Mouse (Mus musculus) heart, postnatal 0 days (tissue): ENCODE measurements around the gene Sertad3. TPM values are rescaled to one million over a fixed set of nuclear protein-coding genes. Genes with fewer than 3 reads are reported as not detected.

Source experiments
- ATAC-seq: fragments of 200-750 bp; cut with Nextera tagmentation; 2 replicates; pipeline ENCODE4 v1.8.0; 2017; ENCODE audit warnings: low read depth, moderate number of reproducible peaks, moderate library complexity; ENCODE audit not compliant: insufficient read depth
- DNase-seq: peaks from one replicate; pipeline ENCODE4 v3.0.0-alpha.2; 2016; ENCODE audit warnings: low spot score
- H3K27ac ChIP-seq: fragments of 300-500 bp; sonication (generic); 2 replicates; pipeline ENCODE4 v1.5.1; 2014; ENCODE audit warnings: low read depth, mild to moderate bottlenecking
- H3K27me3 ChIP-seq: fragments of 300-500 bp; sonication (generic); 2 replicates; pipeline ENCODE4 v1.6.1; 2014; ENCODE audit warnings: low read length, mixed read lengths; ENCODE audit not compliant: control insufficient read depth, insufficient read depth
- H3K36me3 ChIP-seq: fragments of 300-500 bp; sonication (generic); replicated peaks from 2 replicates; pipeline ENCODE4 v1.6.1; 2014; ENCODE audit warnings: low read length, mixed read lengths; ENCODE audit not compliant: control insufficient read depth, insufficient read depth
- H3K4me1 ChIP-seq: fragments of 300-500 bp; sonication (generic); 2 replicates; pipeline ENCODE4 v1.6.1; 2014; ENCODE audit warnings: antibody characterized with exemption; ENCODE audit not compliant: control insufficient read depth, insufficient read depth
- H3K4me2 ChIP-seq: fragments of 300-500 bp; sonication (generic); 2 replicates; pipeline ENCODE4 v1.6.1; 2014; ENCODE audit warnings: low read depth, mild to moderate bottlenecking, low read length, moderate library complexity
- H3K4me3 ChIP-seq: fragments of 300-500 bp; sonication (generic); 2 replicates; pipeline ENCODE4 v1.5.1; 2014; ENCODE audit warnings: low read depth, low read length
- H3K9ac ChIP-seq: fragments of 300-500 bp; sonication (generic); replicated peaks from 2 replicates; pipeline ENCODE4 v1.6.1; 2014; ENCODE audit warnings: low read depth, low read length, mixed read lengths
- H3K9me3 ChIP-seq: fragments of 300-500 bp; sonication (generic); replicated peaks from 2 replicates; pipeline ENCODE4 v1.6.1; 2016; ENCODE audit warnings: low read length; ENCODE audit not compliant: control insufficient read depth
- CTCF ChIP-seq: IDR thresholded peaks from 2 replicates; pipeline ENCODE4 v1.5.1; 2016; ENCODE audit warnings: antibody characterized with exemption, control low read depth, low read depth
- EP300 ChIP-seq: IDR thresholded peaks from 2 replicates; pipeline ENCODE4 v1.6.1; 2016; ENCODE audit warnings: antibody characterized with exemption, low read depth
- WGBS: fragments of 180-500 bp; shearing (Covaris S2); extraction: QIAGEN DNeasy Blood & Tissue Kit; methylation state at CpG from one replicate; pipeline ENCODE4 v1.1.7; 2014; 5-methylcytosine and 5-hydroxymethylcytosine counted together
- polyA plus RNA-seq: library from polyadenylated mRNA; unstranded; fragments of >200 nt; fragmentation: Nextera tagmentation; extraction: Ambion mirVana; gene quantifications from 2 replicates; pipeline ENCODE4 v1.2.1, GENCODE M21; 2015
- total RNA-seq: library from RNA; depleted of rRNA; stranded (reverse); fragments of >200 nt; gene quantifications from 2 replicates; pipeline ENCODE4 v1.2.3, GENCODE M21; 2014; ENCODE audit warnings: low replicate concordance

Sertad3 gene
- total and polyA plus RNA-seq, 2 experiments from 2014 or later = 11.4 to 16.9 TPM

- Histone ChIP-seq H3K4me2 (no peak overlapping the region), H3K4me3 (no peak overlapping the region), H3K36me3 (peaks cover 22% of the 10 kb centered on the region), H3K9ac (no peak overlapping the region), H3K27ac (peak overlapping the region; percentile 28), H3K9me3 (no peaks in the 10 kb centered on the region), H3K27me3 (no peaks in the 10 kb centered on the region), H3K4me1 (peaks cover 12% of the 10 kb centered on the region; the same call in 1 of the 2 replicates)
- DNase-seq = no peak
- ATAC-seq = no peak
- TF ChIP-seq CTCF = no peak
- TF ChIP-seq EP300 = no peak
- 72% methylated on average over 14 of the region's 14 CpGs for WGBS
These were observed 2.6 kb downstream of the Sertad3 start for GRCm38 (mm10) chr7:27476098-27476635.

GRCm38 (mm10) chr7:27478561-27478960 is 5.0 kb downstream of the Sertad3 start:
- DNase-seq (no peak), ATAC-seq (no peak)
- Histone ChIP-seq H3K36me3 (peaks cover 22% of the 10 kb centered on the region), H3K4me2 (no peak overlapping the region), H3K9ac (no peak overlapping the region), H3K27ac (no peak overlapping the region), H3K9me3 (no peaks in the 10 kb centered on the region), H3K27me3 (no peaks in the 10 kb centered on the region), H3K4me3 (no peak overlapping the region), H3K4me1 (peaks cover 12% of the 10 kb centered on the region; the same call in 1 of the 2 replicates)
- TF ChIP-seq EP300 (no peak), CTCF (no peak)
- WGBS = 72% methylated on average over 7 of the region's 7 CpGs

- ATAC-seq = no peak
- 92% methylated on average over 1 of the region's 1 CpGs for WGBS
These were observed 6.2 kb downstream of the Sertad3 start for GRCm38 (mm10) chr7:27479750-27480149.

GRCm38 (mm10) chr7:27480506-27480905 is 6.9 kb downstream of the Sertad3 start:
- H3K4me2 ChIP-seq = no peak overlapping the region
- H3K9me3 ChIP-seq = no peaks in the 10 kb centered on the region
- TF ChIP-seq CTCF (no peak), EP300 (no peak)
- H3K36me3 ChIP-seq = peaks cover 22% of the 10 kb centered on the region
- 74% methylated on average over 3 of the region's 3 CpGs for WGBS
- H3K9ac ChIP-seq = no peak overlapping the region
- no peaks in the 10 kb centered on the region for H3K27me3 ChIP-seq
- H3K4me3 ChIP-seq = no peak overlapping the region
- ATAC-seq = no peak
- peaks cover 6% of the 10 kb centered on the region; the same call in 1 of the 2 replicates for H3K4me1 ChIP-seq
- DNase-seq = no peak
- H3K27ac ChIP-seq = peak overlapping the region; percentile 76

More at GRCm38 (mm10) chr7:27479750-27480149, 6.2 kb downstream of the Sertad3 start:
- Histone ChIP-seq H3K4me1 (peaks cover 12% of the 10 kb centered on the region; the same call in 1 of the 2 replicates), H3K9ac (no peak overlapping the region), H3K27ac (no peak overlapping the region), H3K27me3 (no peaks in the 10 kb centered on the region), H3K36me3 (peaks cover 22% of the 10 kb centered on the region), H3K4me3 (no peak overlapping the region), H3K9me3 (no peaks in the 10 kb centered on the region), H3K4me2 (no peak overlapping the region)
- DNase-seq = no peak
- no peak for TF ChIP-seq EP300
- TF ChIP-seq CTCF = no peak

- 16% methylated on average over 11 of the region's 11 CpGs for WGBS
- Histone ChIP-seq H3K4me1 (peaks cover 9% of the 10 kb centered on the region; the same call in 1 of the 2 replicates), H3K9ac (peak overlapping the region; percentile 27), H3K4me3 (peak overlapping the region; percentile 38), H3K27me3 (no peaks in the 10 kb centered on the region), H3K9me3 (no peaks in the 10 kb centered on the region), H3K4me2 (peak overlapping the region; percentile 65), H3K27ac (peak overlapping the region; percentile 76), H3K36me3 (peaks cover 22% of the 10 kb centered on the region)
- no peak for ATAC-seq
- no peak for DNase-seq
- TF ChIP-seq EP300 = no peak
- no peak for TF ChIP-seq CTCF
These were observed 7.5 kb downstream of the Sertad3 start for GRCm38 (mm10) chr7:27480927-27481626.
